In the genomic region with DNA sequence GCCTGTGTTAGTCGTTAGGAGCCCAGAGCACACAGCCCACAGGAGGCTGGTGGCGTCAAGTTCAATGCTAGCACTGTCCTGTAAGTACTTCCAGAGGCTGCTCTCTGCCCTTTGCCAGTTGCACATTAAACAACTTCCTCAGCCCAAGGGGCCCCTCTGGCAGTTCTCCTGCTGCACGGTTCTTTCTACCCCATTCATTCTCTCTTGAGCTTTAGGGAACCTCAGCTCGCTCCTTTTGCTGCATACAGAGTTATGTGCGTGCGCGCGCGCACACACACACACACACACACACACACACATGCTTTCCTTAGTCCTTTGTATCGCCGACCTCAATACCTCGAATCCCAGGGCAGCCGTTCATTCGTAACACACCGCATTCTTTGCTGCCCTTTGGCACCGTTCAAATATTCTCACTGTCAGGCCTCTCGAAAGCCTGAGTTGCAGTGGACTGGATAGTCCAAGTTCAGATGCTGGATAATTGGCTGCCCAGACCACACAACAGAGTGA, we compare ENCODE assay signal across 10 mouse cellular contexts. TPM values are rescaled to one million over a fixed set of nuclear protein-coding genes. Genes with fewer than 3 reads are reported as not detected.
DNase-seq lines count a peak whose midpoint lies in the region; ATAC-seq and TF ChIP-seq lines count a peak whose summit lies in the region.
"Had no signal": no experiment of that assay in that cellular context is flagged by ENCODE, and none has a peak within 500 bp of the region (broad histone marks: within the 10 kb centered on the region; RNA-seq: fewer than 3 reads in every experiment).

No protein-coding gene starts in this region.

- peaks cover 7% of the 10 kb centered on the region for H3K4me1 ChIP-seq in heart, postnatal 0 days (ENCODE audit: control insufficient read depth, insufficient read depth)
- H3K4me1 ChIP-seq in heart, embryonic 12.5 days (replicated peaks), result peaks cover 22% of the 10 kb centered on the region
- peaks cover 8% of the 10 kb centered on the region for H3K4me1 ChIP-seq in neural tube, embryonic 15.5 days

- no peak overlapping the region for H3K27ac ChIP-seq in heart, postnatal 0 days (ENCODE audit: low read depth)
- H3K27ac ChIP-seq in heart, embryonic 12.5 days (ENCODE audit: poor library complexity, severe bottlenecking), result no peak overlapping the region
- H3K27ac ChIP-seq in neural tube, embryonic 15.5 days (replicated peaks), result no peak overlapping the region
- no peak overlapping the region for H3K27ac ChIP-seq in left cerebral cortex, adult 2 months

- H3K4me3 ChIP-seq in heart, postnatal 0 days (ENCODE audit: low read depth, low read length), result no peak overlapping the region
- H3K4me3 ChIP-seq in heart, embryonic 12.5 days, result no peak overlapping the region
- no peak overlapping the region for H3K4me3 ChIP-seq in neural tube, embryonic 15.5 days (replicated peaks)
- no peak overlapping the region for H3K4me3 ChIP-seq in left cerebral cortex, adult 2 months
- H3K4me3 ChIP-seq: erythroblast, embryonic 14.5 days had no signal

- intact Hi-C loops in left cerebral cortex, adult 2 months (cut with DNase I), result loop anchor here (10.0 kb wide), 2 partner anchors 685 to 885 kb away; no protein-coding TSS in a partner anchor

- TF ChIP-seq CTCF in heart, postnatal 0 days (IDR thresholded peaks at IDR 0.05; ENCODE audit: low read depth), result no peak
- TF ChIP-seq CTCF in left cerebral cortex, adult 2 months (IDR thresholded peaks at IDR 0.05), result no peak

- H3K4me2 ChIP-seq in heart, postnatal 0 days (ENCODE audit: low read depth, low read length), result no peak overlapping the region
- no peak overlapping the region for H3K4me2 ChIP-seq in heart, embryonic 12.5 days
- no peak overlapping the region for H3K4me2 ChIP-seq in neural tube, embryonic 15.5 days

- H3K9ac ChIP-seq in heart, postnatal 0 days (replicated peaks; ENCODE audit: low read depth, low read length), result 0 out of 2 replicates have a peak overlapping the region, but pooled peaks have one; percentile 9
- H3K9ac ChIP-seq in heart, embryonic 12.5 days, result no peak overlapping the region
- H3K9ac ChIP-seq in neural tube, embryonic 15.5 days (replicated peaks), result no peak overlapping the region

- H3K9me3 ChIP-seq in heart, postnatal 0 days (replicated peaks; ENCODE audit: control insufficient read depth, low read length), result no peaks in the 10 kb centered on the region
- no peaks in the 10 kb centered on the region for H3K9me3 ChIP-seq in heart, embryonic 12.5 days (replicated peaks)
- no peaks in the 10 kb centered on the region for H3K9me3 ChIP-seq in neural tube, embryonic 15.5 days (replicated peaks)

- H3K36me3 ChIP-seq in heart, postnatal 0 days (replicated peaks; ENCODE audit: control insufficient read depth, insufficient read depth, low read length), result no peaks in the 10 kb centered on the region
- H3K36me3 ChIP-seq in heart, embryonic 12.5 days, result no peaks in the 10 kb centered on the region
- no peaks in the 10 kb centered on the region for H3K36me3 ChIP-seq in neural tube, embryonic 15.5 days

- no peaks in the 10 kb centered on the region for H3K27me3 ChIP-seq in heart, postnatal 0 days (ENCODE audit: control insufficient read depth, insufficient read depth, low read length)
- H3K27me3 ChIP-seq in heart, embryonic 12.5 days (replicated peaks), result no peaks in the 10 kb centered on the region
- H3K27me3 ChIP-seq in neural tube, embryonic 15.5 days (replicated peaks), result no peaks in the 10 kb centered on the region

- TF ChIP-seq EP300 in heart, postnatal 0 days (IDR thresholded peaks at IDR 0.05; ENCODE audit: low read depth), result no peak

- 60% methylated on average over 17 of the region's 17 CpGs for WGBS in heart, postnatal 0 days
- WGBS in heart, embryonic 12.5 days, result 74% methylated on average over 17 of the region's 17 CpGs
- WGBS in neural tube, embryonic 15.5 days, result 47% methylated on average over 17 of the region's 17 CpGs

- no peak for ATAC-seq in heart, postnatal 0 days (ENCODE audit: insufficient read depth, low read depth)
- no peak for ATAC-seq in heart, embryonic 12.5 days (ENCODE audit: insufficient number of reproducible peaks, low FRiP score)
- ATAC-seq in neural tube, embryonic 15.5 days (ENCODE audit: low FRiP score), result peak; percentile 45; the same call in 1 of the 2 replicates

- no peak for DNase-seq in heart, postnatal 0 days (ENCODE audit: low spot score)
- DNase-seq in forelimb bud, embryonic 11.5 days (ENCODE audit: low read depth, low spot score), result peak; percentile 81
- DNase-seq in kidney, postnatal 14 days, result peak; percentile 64
- no peak for DNase-seq in left cerebral cortex, adult 2 months (ENCODE audit: extremely low spot score in 1 of 2, low spot score in 2 of 2)
- DNase-seq in adrenal gland, postnatal 36 days, result no peak
- DNase-seq in frontal cortex, postnatal 36 days (ENCODE audit: low spot score in 2 of 2), result no peak
- DNase-seq: lung, postnatal 4 days had no signal

RNA-seq across cellular contexts. Expression of a gene that starts 45.2 kb away (rescaled TPM):
- not detected in 2 replicates for total RNA-seq in heart, postnatal 0 days (2014; rRNA removed; ENCODE audit: low replicate concordance)
- polyA plus RNA-seq in heart, postnatal 0 days (2015; fragmentation: Nextera tagmentation; extraction: Ambion mirVana), result 1.2 and 1.9 TPM in 2 replicates
- 0.43 TPM in 1 of 2 replicates, not detected in the other for polyA plus RNA-seq in heart, embryonic 12.5 days (2016; fragmentation: Nextera tagmentation; extraction: Ambion mirVana)
- 0.59 and 1.4 TPM in 2 replicates for polyA plus RNA-seq in neural tube, embryonic 15.5 days (2015; fragmentation: Nextera tagmentation; extraction: Ambion mirVana)
- total RNA-seq in left cerebral cortex, adult 2 months (2021), result 1 to 10 TPM; 1.4 to 1.8 TPM
- not detected for total RNA-seq in adrenal gland, postnatal 36 days (2021)
- polyA plus RNA-seq: erythroblast, embryonic 14.5 days had no signal

Comparison
In these comparisons a context has a peak if more than half of its experiments do, and no peak if none do; other contexts are left out.
1. DNase-seq: peak in forelimb bud, embryonic 11.5 days (single experiment) and kidney, postnatal 14 days (single experiment); none in heart, postnatal 0 days (single experiment), left cerebral cortex, adult 2 months (0 of 2), adrenal gland, postnatal 36 days (0 of 2) and frontal cortex, postnatal 36 days (0 of 2).